Mouse (Mus musculus): ENCODE results near the gene Hlf. TPM values are rescaled to one million over a fixed set of nuclear protein-coding genes. Genes with fewer than 3 reads are reported as not detected.

Hlf gene
- polyA plus RNA-seq, 1 experiment from 2014 or later, result 1.2 TPM

- no peak overlapping the region for H3K27ac ChIP-seq (ENCODE audit: low read length)
- no peaks in the 10 kb centered on the region for H3K27me3 ChIP-seq (ENCODE audit: control insufficient read depth, insufficient read depth, low read length)
- H3K4me2 ChIP-seq (replicated peaks; ENCODE audit: low read depth, low read length), result no peak overlapping the region
- H3K9ac ChIP-seq (replicated peaks; ENCODE audit: low read depth, low read length), result no peak overlapping the region
- H3K4me1 ChIP-seq (ENCODE audit: control insufficient read depth, insufficient read depth, low read length), result peaks cover 9% of the 10 kb centered on the region; the same call in 1 of the 2 replicates
- no peak for ATAC-seq (ENCODE audit: insufficient number of reproducible peaks, insufficient read depth, low FRiP score, low read depth)
- H3K36me3 ChIP-seq (ENCODE audit: control insufficient read depth, insufficient read depth, low read length), result no peaks in the 10 kb centered on the region
- 85% methylated on average over 10 of the region's 10 CpGs for WGBS
- no peaks in the 10 kb centered on the region for H3K9me3 ChIP-seq (ENCODE audit: control insufficient read depth, low read depth, low read length)
- no peak overlapping the region for H3K4me3 ChIP-seq (ENCODE audit: low read depth, low read length)
These were observed 10.5 kb downstream of the Hlf start for GRCm38 (mm10) chr11:90380131-90380685.

GRCm38 (mm10) chr11:90378008-90378407 lies 12.7 kb downstream of the Hlf start:
- ATAC-seq (ENCODE audit: insufficient number of reproducible peaks, insufficient read depth, low FRiP score, low read depth), result no peak
- H3K9ac ChIP-seq (replicated peaks; ENCODE audit: low read depth, low read length), result no peak overlapping the region
- no peak overlapping the region for H3K27ac ChIP-seq (ENCODE audit: low read length)
- peaks cover 9% of the 10 kb centered on the region; the same call in 1 of the 2 replicates for H3K4me1 ChIP-seq (ENCODE audit: control insufficient read depth, insufficient read depth, low read length)
- no peaks in the 10 kb centered on the region for H3K9me3 ChIP-seq (ENCODE audit: control insufficient read depth, low read depth, low read length)
- H3K36me3 ChIP-seq (ENCODE audit: control insufficient read depth, insufficient read depth, low read length), result no peaks in the 10 kb centered on the region
- H3K4me2 ChIP-seq (replicated peaks; ENCODE audit: low read depth, low read length), result no peak overlapping the region
- WGBS, result 93% methylated on average over 5 of the region's 5 CpGs
- no peaks in the 10 kb centered on the region for H3K27me3 ChIP-seq (ENCODE audit: control insufficient read depth, insufficient read depth, low read length)
- no peak overlapping the region for H3K4me3 ChIP-seq (ENCODE audit: low read depth, low read length)

- H3K9ac ChIP-seq (replicated peaks; ENCODE audit: low read depth, low read length), result no peak overlapping the region
- H3K36me3 ChIP-seq (ENCODE audit: control insufficient read depth, insufficient read depth, low read length), result no peaks in the 10 kb centered on the region
- peaks cover 2% of the 10 kb centered on the region; the same call in 1 of the 2 replicates for H3K4me1 ChIP-seq (ENCODE audit: control insufficient read depth, insufficient read depth, low read length)
- no peak overlapping the region for H3K4me3 ChIP-seq (ENCODE audit: low read depth, low read length)
- WGBS, result 92% methylated on average over 9 of the region's 9 CpGs
- no peaks in the 10 kb centered on the region for H3K27me3 ChIP-seq (ENCODE audit: control insufficient read depth, insufficient read depth, low read length)
- H3K9me3 ChIP-seq (ENCODE audit: control insufficient read depth, low read depth, low read length), result no peaks in the 10 kb centered on the region
- no peak for ATAC-seq (ENCODE audit: insufficient number of reproducible peaks, insufficient read depth, low FRiP score, low read depth)
- H3K4me2 ChIP-seq (replicated peaks; ENCODE audit: low read depth, low read length), result no peak overlapping the region
- H3K27ac ChIP-seq (ENCODE audit: low read length), result no peak overlapping the region
These were observed 14.3 kb downstream of the Hlf start for GRCm38 (mm10) chr11:90376436-90376835.

GRCm38 (mm10) chr11:90371470-90372100 lies 19.1 kb downstream of the Hlf start:
- no peaks in the 10 kb centered on the region for H3K27me3 ChIP-seq (ENCODE audit: control insufficient read depth, insufficient read depth, low read length)
- no peak overlapping the region for H3K27ac ChIP-seq (ENCODE audit: low read length)
- H3K9ac ChIP-seq (replicated peaks; ENCODE audit: low read depth, low read length), result no peak overlapping the region
- H3K4me1 ChIP-seq (ENCODE audit: control insufficient read depth, insufficient read depth, low read length), result peaks cover 25% of the 10 kb centered on the region; the same call in 1 of the 2 replicates
- H3K9me3 ChIP-seq (ENCODE audit: control insufficient read depth, low read depth, low read length), result no peaks in the 10 kb centered on the region
- no peaks in the 10 kb centered on the region for H3K36me3 ChIP-seq (ENCODE audit: control insufficient read depth, insufficient read depth, low read length)
- H3K4me3 ChIP-seq (ENCODE audit: low read depth, low read length), result no peak overlapping the region
- H3K4me2 ChIP-seq (replicated peaks; ENCODE audit: low read depth, low read length), result no peak overlapping the region
- 48% methylated on average over 8 of the region's 8 CpGs for WGBS
- no peak for ATAC-seq (ENCODE audit: insufficient number of reproducible peaks, insufficient read depth, low FRiP score, low read depth)

- H3K9me3 ChIP-seq (ENCODE audit: control insufficient read depth, low read depth, low read length), result no peaks in the 10 kb centered on the region
- H3K27me3 ChIP-seq (ENCODE audit: control insufficient read depth, insufficient read depth, low read length), result no peaks in the 10 kb centered on the region
- no peak overlapping the region for H3K4me3 ChIP-seq (ENCODE audit: low read depth, low read length)
- no peaks in the 10 kb centered on the region for H3K36me3 ChIP-seq (ENCODE audit: control insufficient read depth, insufficient read depth, low read length)
- no peak overlapping the region for H3K27ac ChIP-seq (ENCODE audit: low read length)
- H3K4me1 ChIP-seq (ENCODE audit: control insufficient read depth, insufficient read depth, low read length), result peaks cover 25% of the 10 kb centered on the region; the same call in 1 of the 2 replicates
- 17% methylated on average over 11 of the region's 11 CpGs for WGBS
- H3K4me2 ChIP-seq (replicated peaks; ENCODE audit: low read depth, low read length), result no peak overlapping the region
- ATAC-seq (ENCODE audit: insufficient number of reproducible peaks, insufficient read depth, low FRiP score, low read depth), result no peak
- no peak overlapping the region for H3K9ac ChIP-seq (replicated peaks; ENCODE audit: low read depth, low read length)
These were observed 19.9 kb downstream of the Hlf start for GRCm38 (mm10) chr11:90370789-90371291.

GRCm38 (mm10) chr11:90370367-90370766 lies 20.3 kb downstream of the Hlf start:
- 56% methylated on average over 11 of the region's 11 CpGs for WGBS
- no peak for ATAC-seq (ENCODE audit: insufficient number of reproducible peaks, insufficient read depth, low FRiP score, low read depth)
- H3K4me3 ChIP-seq (ENCODE audit: low read depth, low read length), result no peak overlapping the region
- no peaks in the 10 kb centered on the region for H3K27me3 ChIP-seq (ENCODE audit: control insufficient read depth, insufficient read depth, low read length)
- H3K27ac ChIP-seq (ENCODE audit: low read length), result peak overlapping the region; percentile 90
- H3K4me2 ChIP-seq (replicated peaks; ENCODE audit: low read depth, low read length), result no peak overlapping the region
- H3K9me3 ChIP-seq (ENCODE audit: control insufficient read depth, low read depth, low read length), result no peaks in the 10 kb centered on the region
- H3K36me3 ChIP-seq (ENCODE audit: control insufficient read depth, insufficient read depth, low read length), result no peaks in the 10 kb centered on the region
- H3K4me1 ChIP-seq (ENCODE audit: control insufficient read depth, insufficient read depth, low read length), result peaks cover 29% of the 10 kb centered on the region; the same call in 1 of the 2 replicates
- H3K9ac ChIP-seq (replicated peaks; ENCODE audit: low read depth, low read length), result no peak overlapping the region

GRCm38 (mm10) chr11:90369605-90370004 lies 21.1 kb downstream of the Hlf start:
- H3K27ac ChIP-seq (ENCODE audit: low read length), result peak overlapping the region; percentile 90
- peak; percentile 84 for ATAC-seq (ENCODE audit: insufficient number of reproducible peaks, insufficient read depth, low FRiP score, low read depth)
- no peak overlapping the region for H3K9ac ChIP-seq (replicated peaks; ENCODE audit: low read depth, low read length)
- H3K4me2 ChIP-seq (replicated peaks; ENCODE audit: low read depth, low read length), result peak overlapping the region; percentile 0; the same call in 1 of the 2 replicates
- peaks cover 36% of the 10 kb centered on the region; the same call in 1 of the 2 replicates for H3K4me1 ChIP-seq (ENCODE audit: control insufficient read depth, insufficient read depth, low read length)
- no peaks in the 10 kb centered on the region for H3K9me3 ChIP-seq (ENCODE audit: control insufficient read depth, low read depth, low read length)
- no peaks in the 10 kb centered on the region for H3K36me3 ChIP-seq (ENCODE audit: control insufficient read depth, insufficient read depth, low read length)
- 8% methylated on average over 8 of the region's 8 CpGs for WGBS
- no peaks in the 10 kb centered on the region for H3K27me3 ChIP-seq (ENCODE audit: control insufficient read depth, insufficient read depth, low read length)
- H3K4me3 ChIP-seq (ENCODE audit: low read depth, low read length), result no peak overlapping the region

GRCm38 (mm10) chr11:90369115-90369514 lies 21.6 kb downstream of the Hlf start:
- no peak overlapping the region for H3K9ac ChIP-seq (replicated peaks; ENCODE audit: low read depth, low read length)
- H3K27ac ChIP-seq (ENCODE audit: low read length), result peak overlapping the region; percentile 90
- H3K36me3 ChIP-seq (ENCODE audit: control insufficient read depth, insufficient read depth, low read length), result no peaks in the 10 kb centered on the region
- 25% methylated on average over 7 of the region's 7 CpGs for WGBS
- peaks cover 38% of the 10 kb centered on the region; the same call in 1 of the 2 replicates for H3K4me1 ChIP-seq (ENCODE audit: control insufficient read depth, insufficient read depth, low read length)
- H3K4me2 ChIP-seq (replicated peaks; ENCODE audit: low read depth, low read length), result peak overlapping the region; percentile 0; the same call in 1 of the 2 replicates
- H3K27me3 ChIP-seq (ENCODE audit: control insufficient read depth, insufficient read depth, low read length), result no peaks in the 10 kb centered on the region
- ATAC-seq (ENCODE audit: insufficient number of reproducible peaks, insufficient read depth, low FRiP score, low read depth), result no peak
- no peaks in the 10 kb centered on the region for H3K9me3 ChIP-seq (ENCODE audit: control insufficient read depth, low read depth, low read length)
- no peak overlapping the region for H3K4me3 ChIP-seq (ENCODE audit: low read depth, low read length)

Measured in stomach, embryonic 14.5 days (tissue).